Mouse (Mus musculus): ENCODE data around the gene Ppp1r14b.

DNA sequence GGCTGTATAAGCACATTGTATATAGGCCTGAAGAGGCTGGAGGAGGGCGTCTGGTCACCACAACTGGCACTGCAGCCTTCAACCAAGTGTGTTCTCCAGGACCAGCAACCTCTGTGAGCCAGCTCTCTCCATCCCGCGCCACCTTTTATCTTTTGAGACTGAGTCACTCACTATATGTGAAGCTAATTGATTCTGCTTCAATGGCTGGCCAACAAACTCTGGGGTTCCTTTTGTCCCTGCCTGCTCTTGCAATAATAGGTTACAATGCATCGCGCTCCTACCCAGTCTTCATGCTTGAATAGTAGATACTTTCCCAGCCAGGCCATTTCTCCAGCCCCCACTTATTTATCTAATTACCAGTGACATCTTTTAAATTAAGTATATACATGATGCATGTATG is 8.9 kb downstream of the Ppp1r14b start:
- TF ChIP-seq CTCF (IDR thresholded peaks at IDR 0.05; ENCODE audit: borderline replicate concordance, extremely low read depth, insufficient read depth, insufficient read length) (no peak), POLR2A (IDR thresholded peaks at IDR 0.05; ENCODE audit: borderline replicate concordance, extremely low read depth, insufficient read depth, insufficient read length, poor library complexity, severe bottlenecking) (no peak)
